Mouse (Mus musculus) hindbrain, embryonic 14.5 days (tissue): ENCODE measurements around the gene Lpin2. TPM values are rescaled to one million over a fixed set of nuclear protein-coding genes. Genes with fewer than 3 reads are reported as not detected.

Experiments used
- ATAC-seq: fragments of 200-750 bp; cut with Nextera tagmentation; 2 replicates; pipeline ENCODE4 v1.8.0; 2017; ENCODE audit warnings: moderate number of reproducible peaks, mild to moderate bottlenecking, moderate TSS enrichment, moderate library complexity; ENCODE audit not compliant: low FRiP score
- DNase-seq: peaks from one replicate; pipeline ENCODE4 v3.0.0-alpha.2; 2015; ENCODE audit warnings: low spot score
- H3K27ac ChIP-seq: fragments of 300-500 bp; sonication (generic); 2 replicates; pipeline ENCODE4 v1.5.1; 2014; ENCODE audit warnings: mild to moderate bottlenecking, moderate library complexity
- H3K27me3 ChIP-seq: fragments of 300-500 bp; sonication (generic); 2 replicates; pipeline ENCODE4 v1.6.1; 2014; ENCODE audit warnings: mild to moderate bottlenecking, low read length, mixed read lengths; ENCODE audit not compliant: control insufficient read depth, insufficient read depth
- H3K36me3 ChIP-seq: fragments of 300-500 bp; sonication (generic); replicated peaks from 2 replicates; pipeline ENCODE4 v1.6.1; 2014; ENCODE audit not compliant: control insufficient read depth, insufficient read depth
- H3K4me1 ChIP-seq: fragments of 300-500 bp; sonication (generic); replicated peaks from 2 replicates; pipeline ENCODE4 v1.6.1; 2014; ENCODE audit warnings: antibody characterized with exemption, low read length, mixed read lengths; ENCODE audit not compliant: control insufficient read depth, insufficient read depth
- H3K4me2 ChIP-seq: fragments of 300-500 bp; sonication (generic); replicated peaks from 2 replicates; pipeline ENCODE4 v1.6.1; 2014; ENCODE audit warnings: mild to moderate bottlenecking, moderate library complexity
- H3K4me3 ChIP-seq: fragments of 300-500 bp; sonication (generic); replicated peaks from 2 replicates; pipeline ENCODE4 v1.5.1; 2014; ENCODE audit warnings: mild to moderate bottlenecking, low read length
- H3K9ac ChIP-seq: fragments of 300-500 bp; sonication (generic); 2 replicates; pipeline ENCODE4 v1.6.1; 2014
- H3K9me3 ChIP-seq: fragments of 300-500 bp; sonication (generic); 2 replicates; pipeline ENCODE4 v1.6.1; 2016; ENCODE audit warnings: low read length; ENCODE audit not compliant: control insufficient read depth
- WGBS: fragments of 180-500 bp; shearing (Covaris S2); extraction: QIAGEN DNeasy Blood & Tissue Kit; methylation state at CpG from one replicate; pipeline ENCODE4 v1.1.7; 2014; 5-methylcytosine and 5-hydroxymethylcytosine counted together
- polyA plus RNA-seq: library from polyadenylated mRNA; unstranded; fragments of >200 nt; fragmentation: Nextera tagmentation; extraction: Ambion mirVana; gene quantifications from 2 replicates; pipeline ENCODE4 v1.2.1, GENCODE M21; 2014

Gene Lpin2
- polyA plus RNA-seq, 1 experiment from 2014 or later, result 44.1 TPM

DNA sequence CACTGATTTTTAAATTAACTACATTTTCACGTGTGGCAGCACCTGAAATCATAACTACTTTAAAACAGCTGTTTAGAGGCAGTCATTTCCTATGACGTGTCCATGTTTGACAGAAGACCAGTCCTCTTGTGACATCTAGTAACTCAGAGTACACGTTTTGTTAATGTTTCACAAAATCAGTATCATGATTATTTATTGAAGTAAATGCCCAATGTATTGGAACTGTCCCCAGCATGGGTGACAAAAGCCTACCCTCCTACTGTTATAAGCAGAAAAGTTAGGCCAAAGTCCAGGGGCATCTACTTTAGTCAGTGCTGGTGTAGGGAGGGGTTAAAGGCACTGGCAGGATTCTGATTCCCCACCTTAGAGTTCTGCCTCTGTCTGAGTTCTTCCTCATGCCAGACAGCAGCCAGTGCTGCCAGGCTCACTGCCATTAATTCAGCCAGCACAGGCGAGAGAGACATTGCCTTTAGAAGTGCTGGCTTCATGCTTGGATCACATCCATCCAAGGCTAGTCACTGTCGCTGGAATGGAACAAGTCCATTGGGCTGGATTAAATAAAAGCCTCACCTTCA, 34.8 kb downstream of the Lpin2 start:
- H3K9ac ChIP-seq, result no peak overlapping the region
- no peak overlapping the region for H3K4me3 ChIP-seq
- no peaks in the 10 kb centered on the region; the same call in 1 of the 2 replicates for H3K9me3 ChIP-seq
- H3K36me3 ChIP-seq, result 0 out of 2 replicates have a peak, but pooled peaks cover 8% of the 10 kb centered on the region
- DNase-seq, result no peak
- H3K4me1 ChIP-seq, result no peaks in the 10 kb centered on the region
- no peaks in the 10 kb centered on the region for H3K27me3 ChIP-seq
- H3K4me2 ChIP-seq, result no peak overlapping the region
- ATAC-seq, result no peak
- WGBS, result 90% methylated on average over 5 of the region's 5 CpGs
- no peak overlapping the region for H3K27ac ChIP-seq

DNA sequence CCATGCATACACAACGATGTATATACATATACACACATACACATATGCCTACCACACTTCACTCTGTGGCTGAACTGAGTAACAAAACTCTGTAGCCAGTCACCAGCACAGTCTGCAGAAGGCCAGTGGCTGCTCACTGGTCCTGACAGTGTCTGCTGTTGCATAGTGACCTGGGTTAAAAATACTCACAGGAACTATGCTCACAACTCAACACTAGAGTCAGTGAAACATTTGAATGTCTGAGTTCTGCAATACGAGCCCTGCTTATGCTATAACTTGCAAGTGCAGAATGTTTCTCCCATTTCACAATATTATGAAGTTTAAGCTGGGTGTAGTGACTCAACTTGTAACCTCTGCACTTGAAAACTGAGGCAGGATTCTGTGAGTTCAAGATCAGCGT, 39.0 kb downstream of the Lpin2 start:
- no peaks in the 10 kb centered on the region for H3K27me3 ChIP-seq
- H3K9ac ChIP-seq, result no peak overlapping the region
- H3K4me2 ChIP-seq, result no peak overlapping the region
- H3K36me3 ChIP-seq, result 0 out of 2 replicates have a peak, but pooled peaks cover 17% of the 10 kb centered on the region
- no peaks in the 10 kb centered on the region for H3K4me1 ChIP-seq
- no peaks in the 10 kb centered on the region; the same call in 1 of the 2 replicates for H3K9me3 ChIP-seq
- DNase-seq, result no peak
- H3K27ac ChIP-seq, result no peak overlapping the region
- H3K4me3 ChIP-seq, result no peak overlapping the region
- no peak for ATAC-seq
- WGBS, result 96% methylated on average over 3 of the region's 3 CpGs

DNA sequence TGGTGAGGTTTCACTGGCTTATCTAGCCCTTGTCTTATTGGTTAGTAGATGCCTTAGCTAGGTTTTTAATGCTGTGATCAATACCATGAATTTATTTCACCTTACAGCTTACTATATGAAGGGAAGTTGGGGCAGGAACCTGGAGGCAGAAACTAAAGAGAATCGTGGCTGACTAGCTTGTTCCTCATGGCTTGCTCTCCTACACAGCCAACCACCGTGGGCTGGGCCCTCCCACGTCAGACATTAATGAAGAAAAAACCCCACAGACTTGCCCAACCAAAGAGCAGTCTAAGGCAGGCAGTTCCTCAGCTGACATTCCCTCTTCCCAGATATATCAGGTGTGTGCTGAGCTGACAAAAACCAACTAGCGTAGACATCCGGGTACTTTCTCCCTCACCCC, 41.3 kb downstream of the Lpin2 start:
- no peak for ATAC-seq
- Histone ChIP-seq H3K4me3 (no peak overlapping the region), H3K36me3 (0 out of 2 replicates have a peak, but pooled peaks cover 14% of the 10 kb centered on the region), H3K27ac (no peak overlapping the region), H3K4me1 (no peaks in the 10 kb centered on the region), H3K9ac (no peak overlapping the region), H3K4me2 (no peak overlapping the region), H3K27me3 (no peaks in the 10 kb centered on the region), H3K9me3 (no peaks in the 10 kb centered on the region)
- 83% methylated on average over 5 of the region's 5 CpGs for WGBS
- no peak for DNase-seq

DNA sequence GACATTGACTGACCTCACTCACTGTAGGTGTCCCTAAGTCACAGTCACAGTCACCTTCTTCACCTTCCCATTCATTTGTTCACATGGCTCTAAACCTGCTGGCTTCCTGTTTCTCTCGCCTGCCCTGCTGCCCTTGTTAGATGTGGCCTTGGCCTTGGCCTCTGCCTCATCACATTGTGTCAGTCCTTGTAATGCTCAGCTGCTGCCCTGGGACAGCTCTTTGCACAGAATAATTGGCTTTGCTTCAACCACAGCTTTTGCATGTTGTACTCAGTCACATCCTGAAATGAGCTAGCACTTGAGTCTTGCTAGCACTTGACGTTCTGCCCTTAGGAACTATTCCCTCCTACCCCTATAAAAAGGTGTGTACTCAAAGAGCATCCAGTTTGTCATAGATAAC, 42.2 kb downstream of the Lpin2 start:
- no peak overlapping the region for H3K27ac ChIP-seq
- no peaks in the 10 kb centered on the region for H3K27me3 ChIP-seq
- WGBS, result 64% methylated on average over 2 of the region's 2 CpGs
- no peaks in the 10 kb centered on the region for H3K4me1 ChIP-seq
- H3K36me3 ChIP-seq, result 0 out of 2 replicates have a peak, but pooled peaks cover 14% of the 10 kb centered on the region
- no peaks in the 10 kb centered on the region for H3K9me3 ChIP-seq
- H3K4me2 ChIP-seq, result no peak overlapping the region
- H3K9ac ChIP-seq, result no peak overlapping the region
- no peak overlapping the region for H3K4me3 ChIP-seq
- DNase-seq (no peak), ATAC-seq (no peak)

DNA sequence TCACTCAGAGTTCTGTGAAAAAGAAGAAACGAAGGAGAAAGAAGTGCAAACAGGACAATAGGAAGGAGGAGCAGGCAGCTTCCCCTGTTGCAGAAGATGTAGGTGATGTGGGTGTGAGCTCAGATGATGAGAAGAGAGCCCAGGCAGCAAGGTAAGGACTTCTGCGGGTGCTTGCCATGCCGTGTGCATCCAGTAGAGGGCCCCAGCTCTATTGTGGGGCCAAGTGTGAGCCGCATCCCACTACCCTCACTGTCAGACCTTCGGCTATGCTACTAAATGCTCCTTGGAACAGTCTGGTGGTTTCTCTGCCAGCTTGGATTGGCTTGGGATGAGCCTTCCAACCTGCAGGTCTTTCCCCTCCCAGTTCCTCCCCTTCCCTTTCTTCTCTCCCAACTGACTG, 42.7 kb downstream of the Lpin2 start:
- Histone ChIP-seq H3K9me3 (no peaks in the 10 kb centered on the region), H3K4me1 (no peaks in the 10 kb centered on the region), H3K4me2 (no peak overlapping the region), H3K4me3 (no peak overlapping the region), H3K27me3 (no peaks in the 10 kb centered on the region), H3K27ac (no peak overlapping the region), H3K9ac (no peak overlapping the region), H3K36me3 (0 out of 2 replicates have a peak, but pooled peaks cover 14% of the 10 kb centered on the region)
- WGBS, result 27% methylated on average over 5 of the region's 5 CpGs
- ATAC-seq, result no peak
- no peak for DNase-seq

DNA sequence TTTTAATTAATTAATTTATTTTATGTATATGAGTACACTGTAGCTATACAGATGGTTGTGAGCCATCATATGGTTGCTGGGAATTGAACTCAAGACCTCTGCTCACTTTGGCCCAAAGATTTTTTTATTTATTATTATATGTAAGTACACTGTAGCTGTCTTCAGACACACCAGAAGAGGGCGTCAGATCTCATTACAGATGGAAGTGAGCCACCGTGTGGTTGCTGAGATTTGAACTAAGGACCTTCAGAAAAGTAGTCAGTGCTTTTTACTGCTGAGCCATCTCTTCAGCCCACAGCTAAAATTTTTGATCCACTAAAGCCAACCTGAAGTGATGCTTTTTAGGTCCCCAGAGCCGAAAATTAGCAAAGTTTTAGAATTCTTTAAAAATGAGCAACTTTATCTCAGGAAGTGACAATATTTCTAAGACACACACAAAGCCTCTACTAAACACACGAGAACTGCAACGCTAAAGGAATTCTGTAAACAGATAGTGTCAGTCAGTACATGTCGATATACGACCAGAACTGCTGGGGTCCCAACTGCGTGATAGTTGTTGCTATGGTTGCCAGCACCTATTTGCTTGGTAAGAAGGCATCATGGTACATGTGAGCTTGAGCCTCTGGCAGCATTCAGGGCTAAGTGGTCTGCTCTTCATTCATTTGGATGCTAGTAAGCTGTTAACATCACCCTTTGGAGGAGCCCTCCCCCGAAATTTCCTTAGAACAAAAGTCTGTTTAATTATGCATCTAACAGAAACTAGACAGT, 45.0 kb downstream of the Lpin2 start:
- Histone ChIP-seq H3K4me1 (no peaks in the 10 kb centered on the region), H3K4me3 (no peak overlapping the region), H3K9me3 (no peaks in the 10 kb centered on the region), H3K4me2 (no peak overlapping the region), H3K27ac (no peak overlapping the region), H3K9ac (no peak overlapping the region), H3K27me3 (no peaks in the 10 kb centered on the region), H3K36me3 (peaks cover 27% of the 10 kb centered on the region; the same call in 1 of the 2 replicates)
- DNase-seq, result no peak
- whole genome bisulfite sequencing, result 86% methylated on average over 9 of the region's 9 CpGs
- no peak for ATAC-seq

DNA sequence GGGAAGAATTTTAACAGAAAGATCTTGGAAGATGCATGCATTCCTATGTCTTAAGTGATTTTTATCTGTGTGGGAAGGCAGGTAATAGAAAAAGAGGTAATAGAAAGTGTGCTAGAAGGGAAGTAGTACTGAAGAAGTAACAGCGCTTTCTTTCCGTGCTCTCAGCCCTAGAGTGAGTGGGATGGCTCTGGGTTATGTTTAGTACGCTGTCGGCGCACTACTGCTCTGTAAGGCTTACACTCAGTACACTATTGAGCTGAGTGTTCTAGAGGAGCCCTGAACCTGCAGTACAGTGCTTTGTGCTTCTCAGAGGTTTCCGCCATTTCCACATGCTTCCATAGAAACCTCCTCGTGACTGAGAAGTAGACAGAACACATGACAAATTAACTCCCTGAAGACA, 46.3 kb downstream of the Lpin2 start:
- Histone ChIP-seq H3K4me2 (no peak overlapping the region), H3K27me3 (no peaks in the 10 kb centered on the region), H3K4me3 (no peak overlapping the region), H3K9me3 (no peaks in the 10 kb centered on the region), H3K9ac (no peak overlapping the region), H3K4me1 (no peaks in the 10 kb centered on the region), H3K36me3 (peaks cover 34% of the 10 kb centered on the region), H3K27ac (no peak overlapping the region)
- no peak for ATAC-seq
- WGBS, result 85% methylated on average over 7 of the region's 7 CpGs
- DNase-seq, result no peak

DNA sequence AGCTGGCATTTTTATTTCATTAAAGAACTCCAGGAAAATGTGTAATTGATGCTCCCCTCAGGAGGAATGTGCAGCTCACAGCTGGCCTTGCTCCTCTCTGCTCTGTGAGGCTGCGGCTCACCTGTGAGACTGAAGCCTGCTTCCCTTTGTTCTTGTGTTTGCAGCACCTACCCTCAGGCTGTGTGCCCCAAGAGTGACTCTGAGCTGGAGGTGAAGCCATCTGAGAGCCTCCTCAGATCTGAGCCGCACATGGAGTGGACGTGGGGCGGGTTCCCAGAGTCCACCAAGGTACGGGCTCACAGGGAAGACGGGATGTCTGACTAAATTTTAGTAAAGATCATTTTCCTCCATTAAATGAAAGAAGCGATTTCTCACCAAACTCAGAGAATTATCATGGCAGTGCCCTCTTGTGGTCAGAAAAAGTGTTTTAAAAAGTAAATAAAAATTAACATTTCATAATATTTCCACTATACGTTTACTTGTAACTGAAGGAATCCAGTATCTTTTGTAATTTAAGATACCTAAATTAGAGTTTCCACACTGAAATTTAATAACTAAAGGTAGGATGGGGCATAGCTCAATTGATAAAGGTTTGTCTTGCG, 47.8 kb downstream of the Lpin2 start:
- WGBS, result 79% methylated on average over 9 of the region's 9 CpGs
- Histone ChIP-seq H3K9me3 (no peaks in the 10 kb centered on the region), H3K4me3 (no peak overlapping the region), H3K4me2 (no peak overlapping the region), H3K36me3 (peaks cover 39% of the 10 kb centered on the region), H3K4me1 (no peaks in the 10 kb centered on the region), H3K27me3 (no peaks in the 10 kb centered on the region), H3K9ac (no peak overlapping the region), H3K27ac (no peak overlapping the region)
- DNase-seq, result peak; percentile 64
- no peak for ATAC-seq

DNA sequence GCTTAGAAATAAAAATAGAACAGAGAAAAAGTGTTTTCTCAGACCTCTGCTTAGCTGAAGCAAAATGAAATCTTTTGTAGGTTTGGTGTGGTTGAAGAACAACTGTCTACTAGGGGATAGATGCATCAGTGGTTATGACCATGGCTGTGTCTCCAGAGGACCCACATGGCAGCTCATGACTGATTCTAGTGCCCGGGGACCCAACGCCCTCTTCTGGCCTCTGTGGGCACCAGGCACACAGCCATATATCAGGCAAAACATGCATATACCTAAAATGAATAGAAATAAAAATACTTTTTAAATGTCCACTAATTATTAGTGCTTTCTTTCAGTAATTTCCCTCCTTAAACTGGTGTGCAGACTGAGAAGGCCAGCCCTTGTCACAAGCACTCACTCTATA, 49.6 kb downstream of the Lpin2 start:
- Histone ChIP-seq H3K9ac (no peak overlapping the region), H3K36me3 (peaks cover 51% of the 10 kb centered on the region), H3K4me3 (no peak overlapping the region), H3K9me3 (no peaks in the 10 kb centered on the region), H3K27ac (no peak overlapping the region), H3K27me3 (no peaks in the 10 kb centered on the region), H3K4me2 (no peak overlapping the region), H3K4me1 (no peaks in the 10 kb centered on the region)
- ATAC-seq, result no peak
- DNase-seq, result no peak
- WGBS, result 97% methylated on average over 2 of the region's 2 CpGs
